20 mouse cellular contexts compared by ENCODE assay signal in genomic region chr11:90128865-90129415, GRCm38 (mm10). TPM values are rescaled to one million over a fixed set of nuclear protein-coding genes. Genes with fewer than 3 reads are reported as not detected.
A peak's percentile ranks its signal among the peaks of the same experiment; 100 is the strongest.
DNase-seq lines count a peak whose midpoint lies in the region; ATAC-seq lines count a peak whose summit lies in the region.
"Had no signal": no experiment of that assay in that cellular context is flagged by ENCODE, and none has a peak within 500 bp of the region (broad histone marks: within the 10 kb centered on the region; RNA-seq: fewer than 3 reads in every experiment).

No protein-coding gene starts in this region.

- H3K27ac ChIP-seq in heart, embryonic 10.5 days = peak overlapping the region; percentile 84
- no peak overlapping the region for H3K27ac ChIP-seq in intestine, embryonic 15.5 days
- H3K27ac ChIP-seq: forebrain, embryonic 13.5 days; hindbrain, embryonic 13.5 days; midbrain, embryonic 12.5 days had no signal

- H3K4me3 ChIP-seq in heart, embryonic 10.5 days = no peak overlapping the region
- H3K4me3 ChIP-seq in intestine, embryonic 15.5 days (replicated peaks) = no peak overlapping the region
- H3K4me3 ChIP-seq: forebrain, embryonic 13.5 days; hindbrain, embryonic 13.5 days; midbrain, embryonic 12.5 days had no signal

- H3K9ac ChIP-seq in intestine, embryonic 15.5 days = no peak overlapping the region
- H3K9ac ChIP-seq: forebrain, embryonic 13.5 days; hindbrain, embryonic 13.5 days; lung, embryonic 14.5 days; midbrain, embryonic 12.5 days had no signal

- H3K9me3 ChIP-seq in heart, embryonic 10.5 days = no peaks in the 10 kb centered on the region
- H3K9me3 ChIP-seq in intestine, embryonic 15.5 days = no peaks in the 10 kb centered on the region
- H3K9me3 ChIP-seq: embryonic facial prominence, embryonic 10.5 days; forebrain, embryonic 13.5 days; hindbrain, embryonic 13.5 days; midbrain, embryonic 12.5 days had no signal

- H3K4me2 ChIP-seq in intestine, embryonic 15.5 days (replicated peaks) = no peak overlapping the region
- H3K4me2 ChIP-seq: midbrain, embryonic 12.5 days had no signal

- WGBS in heart, embryonic 10.5 days = 63% methylated on average over 7 of the region's 7 CpGs
- WGBS in intestine, embryonic 15.5 days = 73% methylated on average over 7 of the region's 7 CpGs

- no peak for ATAC-seq in intestine, embryonic 15.5 days
- ATAC-seq: activated CD4-positive, CD25-positive, alpha-beta regulatory T cell, adult 4 months; forebrain, embryonic 13.5 days; intestine, embryonic 16.5 days; Patski had no signal

- intact Hi-C loops in heart, postnatal 25 days (cut with DNase I) = no loop called here

- H3K27me3 ChIP-seq in heart, embryonic 10.5 days (ENCODE audit: insufficient read depth, poor library complexity, severe bottlenecking) = no peaks in the 10 kb centered on the region
- H3K27me3 ChIP-seq in intestine, embryonic 15.5 days (replicated peaks) = no peaks in the 10 kb centered on the region
- H3K27me3 ChIP-seq: forebrain, embryonic 13.5 days; hindbrain, embryonic 13.5 days; midbrain, embryonic 12.5 days had no signal

- peaks cover 22% of the 10 kb centered on the region for H3K4me1 ChIP-seq in heart, embryonic 10.5 days
- H3K4me1 ChIP-seq in intestine, embryonic 15.5 days (replicated peaks) = peaks cover 5% of the 10 kb centered on the region; the same call in 1 of the 2 replicates

- DNase-seq in heart, embryonic 10.5 days (ENCODE audit: low spot score) = no peak
- DNase-seq in heart, postnatal 25 days (ENCODE audit: low spot score) = no peak
- peak; percentile 5 to 48 for DNase-seq in kidney, postnatal 36 days
- DNase-seq in kidney, adult 8-10 months = no peak
- peak; percentile 3 for DNase-seq in urinary bladder, postnatal 14 days (ENCODE audit: low spot score)
- DNase-seq in urinary bladder, adult 2 months (ENCODE audit: low spot score) = no peak
- DNase-seq: adrenal gland, postnatal 25 days; cerebellum, adult 2 months; layer of hippocampus, postnatal 36 days; lung, embryonic 14.5 days; right cerebral cortex, postnatal 4 days; thymus, adult 2 months had no signal

- H3K36me3 ChIP-seq in heart, embryonic 10.5 days = no peaks in the 10 kb centered on the region
- H3K36me3 ChIP-seq in intestine, embryonic 15.5 days = no peaks in the 10 kb centered on the region
- H3K36me3 ChIP-seq: embryonic facial prominence, embryonic 10.5 days; hindbrain, embryonic 13.5 days; midbrain, embryonic 12.5 days had no signal

RNA-seq across cellular contexts. Expression of gene Gm45716, which starts 58.5 kb away (rescaled TPM):
- polyA plus RNA-seq in heart, embryonic 10.5 days (2016; fragmentation: Nextera tagmentation; extraction: Ambion mirVana) = 47.3 and 61.5 TPM in 2 replicates
- total RNA-seq in heart, postnatal 25 days (2021) = 10 to 100 TPM; 13.2 to 14.5 TPM
- polyA plus RNA-seq in urinary bladder, adult 2 months (2012; rRNA removed) = 2.4 and 3.5 TPM in 2 replicates
- 9.8 and 12.3 TPM in 2 replicates for polyA plus RNA-seq in intestine, embryonic 15.5 days (2015; fragmentation: Nextera tagmentation; extraction: Ambion mirVana)

Comparison
In these comparisons a context has a peak if more than half of its experiments do, and no peak if none do; other contexts are left out.
1. DNase-seq: peak in kidney, postnatal 36 days (2 of 2) and urinary bladder, postnatal 14 days (single experiment); none in heart, embryonic 10.5 days (single experiment), heart, postnatal 25 days (single experiment), kidney, adult 8-10 months (0 of 2) and urinary bladder, adult 2 months (single experiment).